Mouse (Mus musculus) small intestine, adult 2 months (tissue): Measurements from ENCODE around the gene Tnfaip1. TPM values are rescaled to one million over a fixed set of nuclear protein-coding genes. Genes with fewer than 3 reads are reported as not detected.

Source experiments
- H3K27ac ChIP-seq: fragments of 200-500 bp; 2 replicates; pipeline ENCODE4 v1.5.1; 2012; ENCODE audit warnings: low read depth, low read length, control low read depth, inconsistent platforms; ENCODE audit not compliant: insufficient read depth
- H3K27me3 ChIP-seq: fragments of 200-500 bp; 2 replicates; pipeline ENCODE4 v1.6.1; 2012; ENCODE audit warnings: mild to moderate bottlenecking, moderate library complexity, low read length, inconsistent platforms; ENCODE audit not compliant: control insufficient read depth, insufficient read depth
- H3K36me3 ChIP-seq: fragments of 200-500 bp; 2 replicates; pipeline ENCODE4 v1.6.1; 2012; ENCODE audit warnings: mild to moderate bottlenecking, low read length, control low read depth, inconsistent platforms; ENCODE audit not compliant: control insufficient read depth, insufficient read depth
- H3K4me1 ChIP-seq: fragments of 200-500 bp; 2 replicates; pipeline ENCODE4 v1.6.1; 2012; ENCODE audit warnings: low read length, inconsistent platforms, mixed read lengths; ENCODE audit not compliant: control insufficient read depth, insufficient read depth, insufficient read length
- H3K4me3 ChIP-seq: fragments of 200-500 bp; 2 replicates; pipeline ENCODE4 v1.5.1; 2012; ENCODE audit warnings: low read depth, mild to moderate bottlenecking, control low read depth, inconsistent platforms, low read length, moderate library complexity
- CTCF ChIP-seq: fragments of 200-500 bp; IDR thresholded peaks from 2 replicates; pipeline ENCODE4 v1.5.1; 2012; ENCODE audit warnings: low read depth, mild to moderate bottlenecking, control low read depth, inconsistent platforms, low read length, moderate library complexity, mixed read lengths; ENCODE audit not compliant: insufficient replicate concordance, insufficient read length; ENCODE audit errors: extremely low read depth
- POLR2A ChIP-seq: fragments of 200-500 bp; IDR thresholded peaks from 2 replicates; pipeline ENCODE4 v1.6.1; 2012; ENCODE audit warnings: low read depth, mild to moderate bottlenecking, control low read depth, inconsistent platforms, low read length, moderate library complexity
- WGBS: fragments of 180-500 bp; shearing (Covaris S2); methylation state at CpG from one replicate; pipeline ENCODE4 v1.1.7; 2018; 5-methylcytosine and 5-hydroxymethylcytosine counted together
- polyA plus RNA-seq: library from polyadenylated mRNA; depleted of rRNA; stranded (reverse); fragments of >200 nt; gene quantifications from 2 replicates; pipeline ENCODE4 v1.2.3, GENCODE M21; 2012

Tnfaip1 gene
- polyA plus RNA-seq, 1 experiment, result 64.5 TPM

- no peaks in the 10 kb centered on the region for H3K4me1 ChIP-seq
- no peak overlapping the region for H3K4me3 ChIP-seq
- TF ChIP-seq POLR2A, result no peak
- TF ChIP-seq CTCF, result no peak
- H3K36me3 ChIP-seq, result peaks cover 13% of the 10 kb centered on the region; the same call in 1 of the 2 replicates
- H3K27ac ChIP-seq, result no peak overlapping the region
- WGBS, result 80% methylated on average over 3 of the region's 3 CpGs
- no peaks in the 10 kb centered on the region for H3K27me3 ChIP-seq
Observed at GRCm38 (mm10) chr11:78569806-78570205, 33.7 kb upstream of the Tnfaip1 start.

- Histone ChIP-seq H3K27ac (no peak overlapping the region), H3K36me3 (peaks cover 13% of the 10 kb centered on the region; the same call in 1 of the 2 replicates), H3K27me3 (no peaks in the 10 kb centered on the region), H3K4me3 (no peak overlapping the region), H3K4me1 (no peaks in the 10 kb centered on the region)
- WGBS, result 93% methylated on average over 10 of the region's 10 CpGs
- TF ChIP-seq POLR2A (no peak), CTCF (no peak)
Observed at GRCm38 (mm10) chr11:78568827-78569226, 32.7 kb upstream of the Tnfaip1 start.

- no peaks in the 10 kb centered on the region for H3K4me1 ChIP-seq
- WGBS, result 87% methylated on average over 6 of the region's 6 CpGs
- H3K36me3 ChIP-seq, result peaks cover 13% of the 10 kb centered on the region; the same call in 1 of the 2 replicates
- no peak overlapping the region for H3K4me3 ChIP-seq
- no peak overlapping the region for H3K27ac ChIP-seq
- TF ChIP-seq POLR2A (no peak), CTCF (no peak)
- no peaks in the 10 kb centered on the region for H3K27me3 ChIP-seq
Observed at GRCm38 (mm10) chr11:78567614-78568013, 31.5 kb upstream of the Tnfaip1 start.

GRCm38 (mm10) chr11:78566775-78567174 is 30.6 kb upstream of the Tnfaip1 start:
- no peak overlapping the region for H3K27ac ChIP-seq
- peaks cover 10% of the 10 kb centered on the region; the same call in 1 of the 2 replicates for H3K36me3 ChIP-seq
- WGBS, result 57% methylated on average over 6 of the region's 6 CpGs
- no peaks in the 10 kb centered on the region for H3K4me1 ChIP-seq
- H3K27me3 ChIP-seq, result no peaks in the 10 kb centered on the region
- TF ChIP-seq CTCF, result no peak
- TF ChIP-seq POLR2A, result no peak
- no peak overlapping the region for H3K4me3 ChIP-seq

GRCm38 (mm10) chr11:78560447-78560846 is 24.3 kb upstream of the Tnfaip1 start:
- peaks cover 12% of the 10 kb centered on the region; the same call in 1 of the 2 replicates for H3K4me1 ChIP-seq
- 10% methylated on average over 4 of the region's 4 CpGs for WGBS
- TF ChIP-seq POLR2A (no peak), CTCF (peak; percentile 73; the same call in 1 of the 2 replicates)

GRCm38 (mm10) chr11:78557241-78557640 is 21.1 kb upstream of the Tnfaip1 start:
- Histone ChIP-seq H3K27me3 (no peaks in the 10 kb centered on the region), H3K27ac (no peak overlapping the region), H3K36me3 (no peaks in the 10 kb centered on the region), H3K4me3 (no peak overlapping the region), H3K4me1 (peaks cover 21% of the 10 kb centered on the region; the same call in 1 of the 2 replicates)
- no peak for TF ChIP-seq POLR2A
- peak; percentile 56; the same call in 1 of the 2 replicates for TF ChIP-seq CTCF
- 26% methylated on average over 8 of the region's 8 CpGs for WGBS

More at GRCm38 (mm10) chr11:78560447-78560846, 24.3 kb upstream of the Tnfaip1 start:
- Histone ChIP-seq H3K4me3 (no peak overlapping the region), H3K27me3 (no peaks in the 10 kb centered on the region), H3K36me3 (no peaks in the 10 kb centered on the region; the same call in 1 of the 2 replicates), H3K27ac (no peak overlapping the region)

- TF ChIP-seq POLR2A, result no peak
- no peak for TF ChIP-seq CTCF
- Histone ChIP-seq H3K4me3 (no peak overlapping the region), H3K4me1 (peaks cover 32% of the 10 kb centered on the region; the same call in 1 of the 2 replicates), H3K36me3 (no peaks in the 10 kb centered on the region), H3K27ac (peak overlapping the region; percentile 46; the same call in 1 of the 2 replicates), H3K27me3 (no peaks in the 10 kb centered on the region)
- WGBS, result 16% methylated on average over 4 of the region's 4 CpGs
Observed at GRCm38 (mm10) chr11:78556070-78556469, 19.9 kb upstream of the Tnfaip1 start.
